Mouse (Mus musculus) megakaryocyte, embryonic 14.5 days (primary cell): ENCODE measurements around the gene Smoc2.

Experiments
- FLI1 ChIP-seq: IDR thresholded peaks from 2 replicates; pipeline ENCODE4 v1.6.1; 2012; ENCODE audit warnings: low read length, inconsistent platforms, mixed read lengths
- GATA1 ChIP-seq: IDR thresholded peaks from 3 replicates; pipeline ENCODE4 v1.6.1; 2012; ENCODE audit warnings: mixed read lengths, low read length, inconsistent platforms, borderline replicate concordance

GRCm38 (mm10) chr17:14293617-14294016 is 14.3 kb downstream of the Smoc2 start:
- TF ChIP-seq GATA1 (no peak), FLI1 (no peak)
